In the genomic region with DNA sequence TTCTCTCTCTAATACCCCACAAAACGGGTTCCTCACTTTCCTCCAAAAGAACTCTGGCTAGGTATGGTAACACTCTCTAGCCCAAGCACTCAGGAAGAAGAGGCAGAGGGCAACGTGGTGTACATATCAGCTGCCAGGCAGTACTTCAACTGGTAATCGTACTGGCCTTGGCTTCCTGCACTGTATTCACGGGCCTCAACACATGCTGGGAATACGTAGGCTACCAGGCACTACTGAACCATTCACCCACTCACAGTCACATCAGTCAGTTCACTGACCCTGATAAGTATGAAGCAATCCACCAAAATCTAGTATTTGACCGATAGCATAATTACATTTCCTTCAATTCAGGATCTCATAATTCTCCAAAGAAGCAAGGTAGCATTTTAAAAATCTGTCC, we compare ENCODE assay signal across 7 mouse cellular contexts. TPM values are rescaled to one million over a fixed set of nuclear protein-coding genes. Genes with fewer than 3 reads are reported as not detected.
DNase-seq lines count a peak whose midpoint lies in the region; ATAC-seq and TF ChIP-seq lines count a peak whose summit lies in the region.

No protein-coding gene starts in this region.

- peaks cover 16% of the 10 kb centered on the region for H3K4me1 ChIP-seq in limb, embryonic 11.5 days (ENCODE audit: control insufficient read depth, insufficient read depth, low read length)
- peaks cover 37% of the 10 kb centered on the region for H3K4me1 ChIP-seq in limb, embryonic 10.5 days
- H3K4me1 ChIP-seq in brown adipose tissue, adult 24 weeks (ENCODE audit: control insufficient read depth, insufficient read depth, insufficient read length, low read length), result peaks cover 23% of the 10 kb centered on the region
- H3K4me1 ChIP-seq in heart, embryonic 16.5 days (ENCODE audit: control insufficient read depth, insufficient read depth, low read length), result peaks cover 50% of the 10 kb centered on the region
- H3K4me1 ChIP-seq in liver, postnatal 0 days (ENCODE audit: insufficient read depth), result peaks cover 52% of the 10 kb centered on the region

- no peak for TF ChIP-seq EP300 in liver, postnatal 0 days (IDR thresholded peaks at IDR 0.05; ENCODE audit: low read depth)

- no peak overlapping the region for H3K4me3 ChIP-seq in limb, embryonic 11.5 days (ENCODE audit: low read depth, low read length)
- H3K4me3 ChIP-seq in limb, embryonic 10.5 days, result no peak overlapping the region
- H3K4me3 ChIP-seq in brown adipose tissue, adult 24 weeks (ENCODE audit: insufficient read depth, low read depth, low read length), result peak overlapping the region; percentile 15; the same call in 1 of the 2 replicates
- H3K4me3 ChIP-seq in heart, embryonic 16.5 days (ENCODE audit: low read length), result peak overlapping the region; percentile 88
- peak overlapping the region; percentile 76 for H3K4me3 ChIP-seq in liver, postnatal 0 days (ENCODE audit: low read depth, low read length)

- no peak for TF ChIP-seq CTCF in liver, postnatal 0 days (IDR thresholded peaks at IDR 0.05; ENCODE audit: low read depth)

- no peak for DNase-seq in limb, embryonic 11.5 days (ENCODE audit: low spot score)
- DNase-seq in limb, embryonic 10.5 days (ENCODE audit: low spot score), result no peak
- no peak for DNase-seq in liver, postnatal 0 days
- DNase-seq in ovary, postnatal 14 days (ENCODE audit: low spot score), result no peak
- no peak for DNase-seq in kidney, postnatal 4 days

- H3K27me3 ChIP-seq in limb, embryonic 11.5 days (ENCODE audit: control insufficient read depth, insufficient read depth, low read length), result no peaks in the 10 kb centered on the region
- H3K27me3 ChIP-seq in limb, embryonic 10.5 days (ENCODE audit: low read depth, poor library complexity, severe bottlenecking), result no peaks in the 10 kb centered on the region
- no peaks in the 10 kb centered on the region for H3K27me3 ChIP-seq in heart, embryonic 16.5 days (ENCODE audit: control insufficient read depth, insufficient read depth, low read length)
- H3K27me3 ChIP-seq in liver, postnatal 0 days (ENCODE audit: insufficient read depth, low read length), result no peaks in the 10 kb centered on the region

- H3K4me2 ChIP-seq in limb, embryonic 11.5 days (ENCODE audit: low read depth, severe bottlenecking), result peak overlapping the region; percentile 10; the same call in 1 of the 2 replicates
- peak overlapping the region; percentile 78 for H3K4me2 ChIP-seq in heart, embryonic 16.5 days (ENCODE audit: low read depth, low read length)
- peak overlapping the region; percentile 82 for H3K4me2 ChIP-seq in liver, postnatal 0 days (ENCODE audit: low read depth, low read length)

- WGBS in limb, embryonic 11.5 days, result 87% methylated on average over 6 of the region's 6 CpGs
- WGBS in limb, embryonic 10.5 days, result 92% methylated on average over 6 of the region's 6 CpGs
- WGBS in heart, embryonic 16.5 days, result 45% methylated on average over 6 of the region's 6 CpGs
- WGBS in liver, postnatal 0 days (ENCODE audit: insufficient replicate concordance), result 26% methylated on average over 6 of the region's 6 CpGs

- no peak for ATAC-seq in limb, embryonic 11.5 days (ENCODE audit: insufficient number of reproducible peaks, low FRiP score, low TSS enrichment, low read depth)
- ATAC-seq in heart, embryonic 16.5 days (replicated peaks; ENCODE audit: extremely low read depth, insufficient read depth, low FRiP score), result no peak
- no peak for ATAC-seq in liver, postnatal 0 days

- no peak overlapping the region for H3K9ac ChIP-seq in limb, embryonic 11.5 days (ENCODE audit: low read length)
- peak overlapping the region; percentile 93 for H3K9ac ChIP-seq in heart, embryonic 16.5 days (ENCODE audit: low read length)
- H3K9ac ChIP-seq in liver, postnatal 0 days (replicated peaks), result peak overlapping the region; percentile 32

- H3K9me3 ChIP-seq in limb, embryonic 11.5 days (ENCODE audit: control insufficient read depth, low read length), result no peaks in the 10 kb centered on the region
- no peaks in the 10 kb centered on the region for H3K9me3 ChIP-seq in limb, embryonic 10.5 days (replicated peaks)
- H3K9me3 ChIP-seq in heart, embryonic 16.5 days (replicated peaks; ENCODE audit: control insufficient read depth, low read length), result no peaks in the 10 kb centered on the region
- no peaks in the 10 kb centered on the region for H3K9me3 ChIP-seq in liver, postnatal 0 days (ENCODE audit: low read length)

- H3K36me3 ChIP-seq in limb, embryonic 11.5 days (ENCODE audit: control insufficient read depth, insufficient read depth, low read length), result peaks cover 3% of the 10 kb centered on the region; the same call in 1 of the 2 replicates
- H3K36me3 ChIP-seq in limb, embryonic 10.5 days, result peaks cover 53% of the 10 kb centered on the region
- peaks cover 3% of the 10 kb centered on the region; the same call in 1 of the 2 replicates for H3K36me3 ChIP-seq in heart, embryonic 16.5 days (ENCODE audit: control insufficient read depth, insufficient read depth)
- peaks cover 6% of the 10 kb centered on the region for H3K36me3 ChIP-seq in liver, postnatal 0 days (replicated peaks; ENCODE audit: insufficient read depth, low read length)

- no peak overlapping the region for H3K27ac ChIP-seq in limb, embryonic 11.5 days (replicated peaks; ENCODE audit: low read depth, low read length)
- H3K27ac ChIP-seq in limb, embryonic 10.5 days, result no peak overlapping the region
- peak overlapping the region; percentile 36 for H3K27ac ChIP-seq in brown adipose tissue, adult 24 weeks (replicated peaks; ENCODE audit: low read depth, low read length)
- no peak overlapping the region; the same call in 1 of the 2 replicates for H3K27ac ChIP-seq in heart, embryonic 16.5 days (ENCODE audit: low read length)
- peak overlapping the region; percentile 97 for H3K27ac ChIP-seq in liver, postnatal 0 days (ENCODE audit: low read depth)

RNA-seq across cellular contexts. Expression of a gene that starts 3.0 kb away (rescaled TPM):
- polyA plus RNA-seq in limb, embryonic 11.5 days (2014; fragmentation: Nextera tagmentation; extraction: Ambion mirVana), result 247 and 264 TPM in 2 replicates
- 263 and 287 TPM in 2 replicates for polyA plus RNA-seq in limb, embryonic 10.5 days (2016; fragmentation: Nextera tagmentation; extraction: Ambion mirVana)
- polyA plus RNA-seq in brown adipose tissue, adult 24 weeks (2012; ENCODE audit: insufficient read depth, insufficient read length, missing spikeins), result 65.6 and 120 TPM in 2 replicates
- polyA plus RNA-seq in heart, embryonic 16.5 days (2015; fragmentation: Nextera tagmentation; extraction: Ambion mirVana), result 137 and 143 TPM in 2 replicates
- polyA plus RNA-seq in liver, postnatal 0 days (2015; fragmentation: Nextera tagmentation; extraction: Ambion mirVana), result 47.8 and 62.4 TPM in 2 replicates

RNA-seq across cellular contexts. Expression of a gene that starts 36.3 kb away (rescaled TPM):
- 5.4 and 5.5 TPM in 2 replicates for polyA plus RNA-seq in limb, embryonic 11.5 days (2014; fragmentation: Nextera tagmentation; extraction: Ambion mirVana)
- 2.9 and 4.7 TPM in 2 replicates for polyA plus RNA-seq in limb, embryonic 10.5 days (2016; fragmentation: Nextera tagmentation; extraction: Ambion mirVana)
- 2.1 and 3.5 TPM in 2 replicates for polyA plus RNA-seq in brown adipose tissue, adult 24 weeks (2012; ENCODE audit: insufficient read depth, insufficient read length, missing spikeins)
- polyA plus RNA-seq in heart, embryonic 16.5 days (2015; fragmentation: Nextera tagmentation; extraction: Ambion mirVana), result 2.7 and 3.4 TPM in 2 replicates
- 2.4 and 2.7 TPM in 2 replicates for polyA plus RNA-seq in liver, postnatal 0 days (2015; fragmentation: Nextera tagmentation; extraction: Ambion mirVana)

RNA-seq across cellular contexts. Expression of a gene that starts 52.0 kb away (rescaled TPM):
- 64.3 and 70.3 TPM in 2 replicates for polyA plus RNA-seq in limb, embryonic 11.5 days (2014; fragmentation: Nextera tagmentation; extraction: Ambion mirVana)
- polyA plus RNA-seq in limb, embryonic 10.5 days (2016; fragmentation: Nextera tagmentation; extraction: Ambion mirVana), result 72.7 and 82.2 TPM in 2 replicates
- polyA plus RNA-seq in brown adipose tissue, adult 24 weeks (2012; ENCODE audit: insufficient read depth, insufficient read length, missing spikeins), result 8.6 and 13.5 TPM in 2 replicates
- 29.5 TPM in 2 replicates for polyA plus RNA-seq in heart, embryonic 16.5 days (2015; fragmentation: Nextera tagmentation; extraction: Ambion mirVana)
- polyA plus RNA-seq in liver, postnatal 0 days (2015; fragmentation: Nextera tagmentation; extraction: Ambion mirVana), result 17.1 and 17.7 TPM in 2 replicates

RNA-seq across cellular contexts. Expression of a gene that starts 56.6 kb away (rescaled TPM):
- polyA plus RNA-seq in limb, embryonic 11.5 days (2014; fragmentation: Nextera tagmentation; extraction: Ambion mirVana), result 54.6 and 61.2 TPM in 2 replicates
- 56.2 and 63.2 TPM in 2 replicates for polyA plus RNA-seq in limb, embryonic 10.5 days (2016; fragmentation: Nextera tagmentation; extraction: Ambion mirVana)
- polyA plus RNA-seq in brown adipose tissue, adult 24 weeks (2012; ENCODE audit: insufficient read depth, insufficient read length, missing spikeins), result 27.0 and 28.4 TPM in 2 replicates
- 34.7 and 36.1 TPM in 2 replicates for polyA plus RNA-seq in heart, embryonic 16.5 days (2015; fragmentation: Nextera tagmentation; extraction: Ambion mirVana)
- polyA plus RNA-seq in liver, postnatal 0 days (2015; fragmentation: Nextera tagmentation; extraction: Ambion mirVana), result 7.2 and 10.0 TPM in 2 replicates

Comparison
In these comparisons a context has a peak if more than half of its experiments do, and no peak if none do; other contexts are left out.
1. H3K27ac ChIP-seq: peak in brown adipose tissue, adult 24 weeks (single experiment) and liver, postnatal 0 days (single experiment); none in limb, embryonic 11.5 days (single experiment), limb, embryonic 10.5 days (single experiment) and heart, embryonic 16.5 days (single experiment).
2. H3K4me2 ChIP-seq: peak in every context shown above with its lines; median percentile 82 in liver, postnatal 0 days; 78 in heart, embryonic 16.5 days; 10 in limb, embryonic 11.5 days.
3. H3K4me3 ChIP-seq: peak in brown adipose tissue, adult 24 weeks (single experiment), heart, embryonic 16.5 days (single experiment) and liver, postnatal 0 days (single experiment); none in limb, embryonic 11.5 days (single experiment) and limb, embryonic 10.5 days (single experiment).